Mouse (Mus musculus) lung, postnatal 0 days (tissue): ENCODE measurements around the gene Rhebl1.

Experiments
- CTCF ChIP-seq: IDR thresholded peaks from 2 replicates; pipeline ENCODE4 v1.5.1; 2016; ENCODE audit warnings: antibody characterized with exemption, mild to moderate bottlenecking
- EP300 ChIP-seq: IDR thresholded peaks from 2 replicates; pipeline ENCODE4 v1.6.1; 2016; ENCODE audit warnings: antibody characterized with exemption, mild to moderate bottlenecking, control low read depth

- no peak for TF ChIP-seq CTCF
- TF ChIP-seq EP300, result no peak
Observed at GRCm38 (mm10) chr15:98864951-98865350, 29.4 kb downstream of the Rhebl1 start.
